Mouse (Mus musculus) CH12.LX (cell line): ENCODE measurements around the gene Ogdh. TPM values are rescaled to one million over a fixed set of nuclear protein-coding genes. Genes with fewer than 3 reads are reported as not detected.

Experiments used
- DNase-seq: peaks from one replicate; pipeline ENCODE4 v3.0.0-alpha.2; 2013; ENCODE audit errors: extremely low read depth
- H3K27ac ChIP-seq: 2 replicates; pipeline ENCODE4 v1.5.1; 2012; ENCODE audit warnings: low read depth, mild to moderate bottlenecking, control low read depth, moderate library complexity; ENCODE audit not compliant: insufficient read depth
- H3K27me3 ChIP-seq: replicated peaks from 2 replicates; pipeline ENCODE3; 2012; ENCODE audit warnings: inconsistent platforms
- H3K36me3 ChIP-seq, 2 experiments: replicated peaks in 1 of 2; 2 replicates each; pipeline versions ENCODE3 to v1.6.1; 2012; ENCODE audit warnings: inconsistent platforms in 1 of 2, low read length in 1 of 2, mild to moderate bottlenecking in 1 of 2, mixed read lengths in 1 of 2, moderate library complexity in 1 of 2; ENCODE audit not compliant: control insufficient read depth in 1 of 2, insufficient read depth in 1 of 2
- H3K4me1 ChIP-seq, 2 experiments: 2 replicates each; pipeline ENCODE4 v1.6.1; 2012; ENCODE audit warnings: inconsistent platforms in 1 of 2, moderate library complexity in 1 of 2; ENCODE audit not compliant: insufficient read depth in 2 of 2, control insufficient read depth in 1 of 2
- H3K4me2 ChIP-seq: 2 replicates; pipeline ENCODE4 v1.6.1; 2012; ENCODE audit warnings: low read depth, mild to moderate bottlenecking, control low read depth; ENCODE audit not compliant: poor library complexity, insufficient read depth, severe bottlenecking
- H3K4me3 ChIP-seq, 3 experiments: fragments of 150-350 bp in 1 of 3; sonication (generic) in 1 of 3; replicated peaks in 1 of 3; 2 replicates each; pipeline versions ENCODE3 to v1.5.1; 2011 to 2012; ENCODE audit warnings: low read depth in 2 of 3, low read length in 2 of 3, mild to moderate bottlenecking in 2 of 3, moderate library complexity in 2 of 3, control low read depth in 1 of 3, improper control_type of control experiment in 1 of 3, inconsistent platforms in 1 of 3, mixed read lengths in 1 of 3; ENCODE audit not compliant: poor library complexity in 1 of 3
- H3K79me2 ChIP-seq: replicated peaks from 2 replicates; pipeline ENCODE4 v1.6.1; 2012; ENCODE audit warnings: mild to moderate bottlenecking, moderate library complexity; ENCODE audit not compliant: control insufficient read depth, poor library complexity, insufficient read depth, severe bottlenecking; ENCODE audit errors: extremely low read depth
- H3K9ac ChIP-seq: 2 replicates; pipeline ENCODE4 v1.6.1; 2012; ENCODE audit warnings: low read depth, mild to moderate bottlenecking, control low read depth, moderate library complexity; ENCODE audit not compliant: insufficient read depth
- H3K9me3 ChIP-seq: replicated peaks from 2 replicates; pipeline ENCODE3; 2012; ENCODE audit warnings: low read length, inconsistent platforms, mixed read lengths
- BHLHE40 ChIP-seq: IDR thresholded peaks from 2 replicates; pipeline ENCODE4 v1.6.1; 2011; ENCODE audit warnings: mild to moderate bottlenecking, low read depth, low read length, improper control_type of control experiment
- CHD2 ChIP-seq: IDR thresholded peaks from 2 replicates; pipeline ENCODE4 v1.6.1; 2011; ENCODE audit warnings: low read length, improper control_type of control experiment
- CTCF ChIP-seq, 2 experiments: IDR thresholded peaks in 1 of 2; conservative IDR thresholded peaks in 1 of 2; 2 replicates each; pipeline ENCODE4 v1.5.1; 2011 to 2012; ENCODE audit warnings: low read depth in 2 of 2, low read length in 2 of 2, improper control_type of control experiment in 1 of 2, inconsistent platforms in 1 of 2, mild to moderate bottlenecking in 1 of 2, moderate library complexity in 1 of 2
- E2F4 ChIP-seq: IDR thresholded peaks from 2 replicates; pipeline ENCODE4 v1.6.1; 2011; ENCODE audit warnings: low read depth, low read length, improper control_type of control experiment; ENCODE audit not compliant: insufficient replicate concordance
- ELF1 ChIP-seq: IDR thresholded peaks from 2 replicates; pipeline ENCODE4 v1.6.1; 2014; ENCODE audit warnings: low read depth, mild to moderate bottlenecking, inconsistent platforms, low read length, improper control_type of control experiment
- EP300 ChIP-seq: IDR thresholded peaks from 2 replicates; pipeline ENCODE4 v1.6.1; 2011; ENCODE audit warnings: low read length, improper control_type of control experiment
- ETS1 ChIP-seq: conservative IDR thresholded peaks from 2 replicates; pipeline ENCODE4 v1.6.1; 2012; ENCODE audit warnings: low read depth, mild to moderate bottlenecking, inconsistent platforms, low read length, improper control_type of control experiment, moderate library complexity
- HCFC1 ChIP-seq: IDR thresholded peaks from 2 replicates; pipeline ENCODE4 v1.6.1; 2012; ENCODE audit warnings: low read depth, mild to moderate bottlenecking, inconsistent platforms, low read length, improper control_type of control experiment
- IRF4 ChIP-seq: IDR thresholded peaks from 2 replicates; pipeline ENCODE4 v1.6.1; 2014; ENCODE audit warnings: low read depth, mild to moderate bottlenecking, inconsistent platforms, low read length, improper control_type of control experiment
- KAT2A ChIP-seq: IDR thresholded peaks from 2 replicates; pipeline ENCODE4 v1.6.1; 2012; ENCODE audit warnings: low read length, improper control_type of control experiment, inconsistent platforms; ENCODE audit not compliant: insufficient replicate concordance
- MAFK ChIP-seq: IDR thresholded peaks from 2 replicates; pipeline ENCODE4 v1.6.1; 2011; ENCODE audit warnings: low read length, improper control_type of control experiment; ENCODE audit not compliant: insufficient replicate concordance
- MAZ ChIP-seq: IDR thresholded peaks from 2 replicates; pipeline ENCODE4 v1.6.1; 2012; ENCODE audit warnings: low read depth, mild to moderate bottlenecking, inconsistent platforms, low read length, improper control_type of control experiment, moderate library complexity
- MEF2A ChIP-seq: IDR thresholded peaks from 2 replicates; pipeline ENCODE4 v1.6.1; 2014; ENCODE audit warnings: low read depth, mild to moderate bottlenecking, inconsistent platforms, low read length, improper control_type of control experiment, borderline replicate concordance
- MXI1 ChIP-seq: IDR thresholded peaks from 2 replicates; pipeline ENCODE4 v1.6.1; 2011; ENCODE audit warnings: mild to moderate bottlenecking, low read depth, low read length, improper control_type of control experiment
- MYC ChIP-seq: IDR thresholded peaks from 2 replicates; pipeline ENCODE4 v1.6.1; 2011; ENCODE audit warnings: low read depth, mild to moderate bottlenecking, improper control_type of control experiment, low read length
- NELFE ChIP-seq: IDR thresholded peaks from 2 replicates; pipeline ENCODE4 v1.6.1; 2011; ENCODE audit warnings: low read depth, low read length, improper control_type of control experiment
- POLR2A ChIP-seq: IDR thresholded peaks from 2 replicates; pipeline ENCODE4 v1.6.1; 2011; ENCODE audit warnings: low read depth, mild to moderate bottlenecking, improper control_type of control experiment, low read length
- POLR2AphosphoS2 ChIP-seq: IDR thresholded peaks from 2 replicates; pipeline ENCODE4 v1.6.1; 2011; ENCODE audit warnings: low read depth, low read length, improper control_type of control experiment
- RAD21 ChIP-seq: IDR thresholded peaks from 2 replicates; pipeline ENCODE4 v1.6.1; 2011; ENCODE audit warnings: low read depth, mild to moderate bottlenecking, low read length, improper control_type of control experiment, moderate library complexity
- RCOR1 ChIP-seq: conservative IDR thresholded peaks from 2 replicates; pipeline ENCODE4 v1.6.1; 2012; ENCODE audit warnings: low read depth, mild to moderate bottlenecking, inconsistent platforms, low read length, improper control_type of control experiment
- SIN3A ChIP-seq: IDR thresholded peaks from 2 replicates; pipeline ENCODE4 v1.6.1; 2012; ENCODE audit warnings: low read length, improper control_type of control experiment, inconsistent platforms
- SMC3 ChIP-seq: IDR thresholded peaks from 2 replicates; pipeline ENCODE4 v1.6.1; 2011; ENCODE audit warnings: low read depth, low read length, improper control_type of control experiment
- TBP ChIP-seq: conservative IDR thresholded peaks from 2 replicates; pipeline ENCODE4 v1.6.1; 2011; ENCODE audit warnings: low read depth, low read length, improper control_type of control experiment
- TCF12 ChIP-seq: IDR thresholded peaks from 2 replicates; pipeline ENCODE4 v1.6.1; 2014; ENCODE audit warnings: low read depth, mild to moderate bottlenecking, inconsistent platforms, low read length, improper control_type of control experiment
- USF1 ChIP-seq: IDR thresholded peaks from 2 replicates; pipeline ENCODE4 v1.6.1; 2014; ENCODE audit warnings: low read depth, mild to moderate bottlenecking, inconsistent platforms, low read length, improper control_type of control experiment
- USF2 ChIP-seq: conservative IDR thresholded peaks from 2 replicates; pipeline ENCODE4 v1.6.1; 2011; ENCODE audit warnings: low read depth, low read length, improper control_type of control experiment
- ZC3H11A ChIP-seq: IDR thresholded peaks from 2 replicates; pipeline ENCODE4 v1.6.1; 2012; ENCODE audit warnings: low read depth, mild to moderate bottlenecking, inconsistent platforms, low read length, improper control_type of control experiment
- ZKSCAN1 ChIP-seq: IDR thresholded peaks from 2 replicates; pipeline ENCODE4 v1.6.1; 2012; ENCODE audit warnings: low read depth, inconsistent platforms, low read length, improper control_type of control experiment, borderline replicate concordance
- ZMIZ1 ChIP-seq: IDR thresholded peaks from 2 replicates; pipeline ENCODE4 v1.6.1; 2012; ENCODE audit warnings: low read depth, mild to moderate bottlenecking, inconsistent platforms, low read length, improper control_type of control experiment
- ZNF384 ChIP-seq: IDR thresholded peaks from 2 replicates; pipeline ENCODE4 v1.6.1; 2012; ENCODE audit warnings: low read depth, low read length, improper control_type of control experiment, inconsistent platforms
- dilution Hi-C: fragments of 300-500 bp; cut with MboI; formaldehyde crosslinking; loops from 2 replicates; pipeline ENCODE4 v1.14.3; 2020; ENCODE audit warnings: low sequenced_read_pairs; ENCODE audit not compliant: extremely low pct_unique_long_range_greater_than_20kb, extremely low pct_ligation_motif_present
- in situ Hi-C: fragments of 300-500 bp; cut with MboI; formaldehyde crosslinking; loops from 3 replicates; pipeline ENCODE4 v1.14.3; 2019; ENCODE audit warnings: low sequenced_read_pairs, low pct_ligation_motif_present, low pct_unique_long_range_greater_than_20kb, mixed read lengths
- polyA plus RNA-seq: library from polyadenylated mRNA; unstranded; fragments of >175 nt; gene quantifications from 2 replicates; pipeline ENCODE4 v1.2.1, GENCODE M21; 2012; ENCODE audit warnings: low read depth; ENCODE audit not compliant: insufficient read length
- total RNA-seq, 2 experiments: library from RNA; depleted of rRNA; stranded (reverse); fragments of 300-350 nt in 1 of 2; fragments of >200 nt in 1 of 2; gene quantifications; 2 replicates each; pipeline ENCODE4 v1.2.3; 2012 to 2014

Ogdh gene
- total and polyA plus RNA-seq, 3 experiments: 47.1 to 173 (median 120) TPM

GRCm38 (mm10) chr11:6364581-6365275 is 73.3 kb downstream of the Ogdh start:
- Histone ChIP-seq H3K4me3 (no peak overlapping the region), H3K79me2 (no peaks in the 10 kb centered on the region), H3K4me1 (peaks cover 12 to 20% of the 10 kb centered on the region in 2 experiments), H3K9ac (no peak overlapping the region), H3K27ac (no peak overlapping the region), H3K9me3 (peaks cover 2% of the 10 kb centered on the region), H3K27me3 (no peaks in the 10 kb centered on the region), H3K36me3 (no peaks in the 10 kb centered on the region), H3K4me2 (no peak overlapping the region)
- TF ChIP-seq KAT2A (0 out of 2 replicates have a peak, but pooled peaks have one; percentile 9), ZC3H11A (no peak), ELF1 (no peak), MEF2A (no peak), SIN3A (0 out of 2 replicates have a peak, but pooled peaks have one; percentile 38), TCF12 (0 out of 2 replicates have a peak, but pooled peaks have one; percentile 11)
- dilution Hi-C loops (no loop called here), in situ Hi-C loops (no loop called here)
- peak; percentile 17 for DNase-seq

GRCm38 (mm10) chr11:6365885-6366284 is 74.5 kb downstream of the Ogdh start:
- Histone ChIP-seq H3K79me2 (no peaks in the 10 kb centered on the region), H3K36me3 (no peaks in the 10 kb centered on the region), H3K9me3 (peaks cover 2% of the 10 kb centered on the region), H3K9ac (peak overlapping the region; percentile 36), H3K27me3 (no peaks in the 10 kb centered on the region), H3K4me3 (peak overlapping the region in 1 of 3 experiments; percentile 37), H3K4me2 (peak overlapping the region; percentile 86), H3K4me1 (peaks cover 12 to 20% of the 10 kb centered on the region in 2 experiments), H3K27ac (peak overlapping the region; percentile 36; the same call in 1 of the 2 replicates)
- dilution Hi-C loops (no loop called here), in situ Hi-C loops (no loop called here)
- peak; percentile 98 for DNase-seq
- TF ChIP-seq USF2 (no peak), MYC (peak; percentile 91), ZMIZ1 (no peak), USF1 (no peak), ZNF384 (no peak), ZC3H11A (no peak), SMC3 (peak; percentile 73), NELFE (no peak), CHD2 (no peak), SIN3A (peak; percentile 27; the same call in 1 of the 2 replicates), HCFC1 (peak; percentile 55; the same call in 1 of the 2 replicates), MXI1 (peak; percentile 54; the same call in 1 of the 2 replicates), BHLHE40 (no peak), RAD21 (peak; percentile 54), POLR2A (peak; percentile 54), TCF12 (peak; percentile 53), POLR2AphosphoS2 (no peak), ZKSCAN1 (no peak), KAT2A (no peak), TBP (0 out of 2 replicates have a peak, but pooled peaks have one; percentile 36), MAFK (no peak), RCOR1 (no peak), CTCF (conservative IDR thresholded peaks at IDR 0.05 in 1 of 2, IDR thresholded peaks at IDR 0.05 in 1 of 2; ENCODE audit: low read depth in 2 of 2, low read length in 2 of 2) (peak; percentile 18 to 73; a peak in 2 of 4 replicates), E2F4 (no peak), IRF4 (no peak; the same call in 1 of the 2 replicates), ELF1 (peak; percentile 77), EP300 (no peak), MEF2A (peak; percentile 16; the same call in 1 of the 2 replicates), MAZ (peak; percentile 68; the same call in 1 of the 2 replicates), ETS1 (peak; percentile 23; the same call in 1 of the 2 replicates)
